Mouse (Mus musculus): ENCODE measurements around the gene Cyfip1.

GRCm38 (mm10) chr7:55968258-55968901 is 126.8 kb downstream of the Cyfip1 start:
- TF ChIP-seq EP300 (IDR thresholded peaks at IDR 0.05; ENCODE audit: low read length) = no peak
- no peak for TF ChIP-seq USF2 (conservative IDR thresholded peaks at IDR 0.05; ENCODE audit: low read depth, low read length)
- no peak for TF ChIP-seq ZKSCAN1 (IDR thresholded peaks at IDR 0.05; ENCODE audit: borderline replicate concordance, low read depth, low read length)
- TF ChIP-seq ELF1 (IDR thresholded peaks at IDR 0.05; ENCODE audit: low read depth, low read length) = peak; percentile 74
- TF ChIP-seq MAZ (IDR thresholded peaks at IDR 0.05; ENCODE audit: low read depth, low read length) = no peak
